8 mouse cellular contexts compared by ENCODE assay signal in genomic region chr9:63399463-63399815, GRCm38 (mm10). TPM values are rescaled to one million over a fixed set of nuclear protein-coding genes. Genes with fewer than 3 reads are reported as not detected.
DNase-seq lines count a peak whose midpoint lies in the region; ATAC-seq and TF ChIP-seq lines count a peak whose summit lies in the region.

No protein-coding gene starts in this region.

- TF ChIP-seq POLR2A in heart, adult 2 months (IDR thresholded peaks at IDR 0.05; ENCODE audit: insufficient read depth, low read depth, low read length), result no peak; the same call in 1 of the 2 replicates
- TF ChIP-seq POLR2A in CH12.LX (IDR thresholded peaks at IDR 0.05; ENCODE audit: low read depth, low read length), result no peak

- 3% methylated on average over 8 of the region's 8 CpGs for WGBS in heart, adult 2 months
- 3% methylated on average over 8 of the region's 8 CpGs for WGBS in forebrain, embryonic 16.5 days
- 7% methylated on average over 8 of the region's 8 CpGs for WGBS in macrophage (ENCODE audit: missing documents)

- H3K36me3 ChIP-seq in heart, adult 2 months (ENCODE audit: control insufficient read depth, insufficient read depth, low read length), result peaks cover 10% of the 10 kb centered on the region
- peaks cover 0 to 3% of the 10 kb centered on the region in 2 experiments for H3K36me3 ChIP-seq in CH12.LX (replicated peaks in 1 of 2; ENCODE audit: control insufficient read depth in 1 of 2, insufficient read depth in 1 of 2, low read length in 1 of 2)
- no peaks in the 10 kb centered on the region for H3K36me3 ChIP-seq in forebrain, embryonic 16.5 days (ENCODE audit: control insufficient read depth, insufficient read depth)
- peaks cover 4% of the 10 kb centered on the region; the same call in 1 of the 2 replicates for H3K36me3 ChIP-seq in macrophage (ENCODE audit: inconsistent target)

- in situ Hi-C loops in CH12.LX (cut with MboI; ENCODE audit: low pct_ligation_motif_present, low pct_unique_long_range_greater_than_20kb, low sequenced_read_pairs), result loop anchor here (25.0 kb wide), 1 partner anchor 587 kb away; the partner anchor contains the start of gene Fem1b

- H3K9me3 ChIP-seq in CH12.LX (replicated peaks; ENCODE audit: low read length), result no peaks in the 10 kb centered on the region
- H3K9me3 ChIP-seq in forebrain, embryonic 16.5 days (ENCODE audit: control insufficient read depth, low read length), result no peaks in the 10 kb centered on the region

- intact Hi-C loops in heart, adult 2 months (cut with DNase I), result loop anchor here (1.0 to 10.0 kb wide), 3 partner anchors 22 to 267 kb away; partner anchors contain the start of genes Aagab, Iqch and Map2k5

- ATAC-seq in forebrain, embryonic 16.5 days, result peak; percentile 55

- peaks cover 6% of the 10 kb centered on the region for H3K4me1 ChIP-seq in heart, adult 2 months (ENCODE audit: control insufficient read depth, insufficient read depth, low read length)
- H3K4me1 ChIP-seq in CH12.LX (ENCODE audit: control insufficient read depth in 1 of 2, insufficient read depth in 2 of 2), result peaks cover 2 to 22% of the 10 kb centered on the region in 2 experiments; a peak in 2 of 4 replicates
- peaks cover 10% of the 10 kb centered on the region for H3K4me1 ChIP-seq in forebrain, embryonic 16.5 days (replicated peaks; ENCODE audit: control insufficient read depth, insufficient read depth, low read length)

- H3K27me3 ChIP-seq in heart, adult 2 months (ENCODE audit: control insufficient read depth, insufficient read depth, low read length), result no peaks in the 10 kb centered on the region
- no peaks in the 10 kb centered on the region for H3K27me3 ChIP-seq in CH12.LX (replicated peaks)
- H3K27me3 ChIP-seq in forebrain, embryonic 16.5 days (replicated peaks; ENCODE audit: control insufficient read depth, insufficient read depth, low read length), result no peaks in the 10 kb centered on the region

- H3K79me2 ChIP-seq in heart, adult 2 months (replicated peaks; ENCODE audit: control insufficient read depth, insufficient read depth, low read length), result no peaks in the 10 kb centered on the region
- no peaks in the 10 kb centered on the region; the same call in none of the 2 replicates for H3K79me2 ChIP-seq in CH12.LX (replicated peaks; ENCODE audit: control insufficient read depth, extremely low read depth, insufficient read depth, poor library complexity, severe bottlenecking)
- peaks cover 40% of the 10 kb centered on the region for H3K79me2 ChIP-seq in macrophage (ENCODE audit: inconsistent target)

- no peak for TF ChIP-seq RAD21 in CH12.LX (IDR thresholded peaks at IDR 0.05; ENCODE audit: low read depth, low read length)

- dilution Hi-C loops in CH12.LX (cut with MboI; ENCODE audit: extremely low pct_ligation_motif_present, extremely low pct_unique_long_range_greater_than_20kb, low sequenced_read_pairs), result no loop called here

- H3K4me2 ChIP-seq in CH12.LX (ENCODE audit: insufficient read depth, low read depth, poor library complexity, severe bottlenecking), result peak overlapping the region; percentile 17; the same call in 1 of the 2 replicates
- peak overlapping the region; percentile 92 for H3K4me2 ChIP-seq in forebrain, embryonic 16.5 days (ENCODE audit: low read length)

- H3K27ac ChIP-seq in heart, adult 2 months, result peak overlapping the region; percentile 93
- H3K27ac ChIP-seq in CH12.LX (ENCODE audit: insufficient read depth, low read depth) (peak overlapping the region; percentile 42), macrophage (peak overlapping the region; percentile 74)
- peak overlapping the region; percentile 28; the same call in 1 of the 2 replicates for H3K27ac ChIP-seq in forebrain, embryonic 16.5 days (ENCODE audit: low read length)

- peak overlapping the region; percentile 77 for H3K4me3 ChIP-seq in heart, adult 2 months
- H3K4me3 ChIP-seq in CH12.LX (replicated peaks in 1 of 3; ENCODE audit: low read depth in 2 of 3, low read length in 2 of 3, poor library complexity in 1 of 3) (peak overlapping the region; percentile 66 to 90 (median 73)), macrophage (ENCODE audit: inconsistent target) (peak overlapping the region; percentile 78)
- peak overlapping the region; percentile 99 for H3K4me3 ChIP-seq in forebrain, embryonic 16.5 days (replicated peaks; ENCODE audit: low read length)

- peak overlapping the region; percentile 70 for H3K9ac ChIP-seq in heart, adult 2 months (ENCODE audit: low read depth, low read length)
- H3K9ac ChIP-seq in CH12.LX (ENCODE audit: insufficient read depth, low read depth), result peak overlapping the region; percentile 53
- peak overlapping the region; percentile 97 for H3K9ac ChIP-seq in forebrain, embryonic 16.5 days (replicated peaks; ENCODE audit: low read depth, low read length)

- no peak for DNase-seq in heart, adult 2 months
- no peak for DNase-seq in heart, adult 11 months
- no peak for DNase-seq in CH12.LX (ENCODE audit: extremely low read depth)
- DNase-seq in thymus, postnatal 0 days (ENCODE audit: low spot score), result no peak
- no peak for DNase-seq in ovary, postnatal 36 days (ENCODE audit: low spot score)
- no peak for DNase-seq in embryo, embryonic 11 days

- TF ChIP-seq EP300 in heart, adult 2 months (IDR thresholded peaks at IDR 0.05; ENCODE audit: insufficient read depth, low read depth, low read length), result no peak
- TF ChIP-seq EP300 in CH12.LX (IDR thresholded peaks at IDR 0.05; ENCODE audit: low read length), result no peak

- no peak for TF ChIP-seq CTCF in heart, adult 2 months (IDR thresholded peaks at IDR 0.05)
- TF ChIP-seq CTCF in CH12.LX (conservative IDR thresholded peaks at IDR 0.05 in 1 of 2, IDR thresholded peaks at IDR 0.05 in 1 of 2; ENCODE audit: low read depth in 2 of 2, low read length in 2 of 2), result no peak

TF ChIP-seq in CH12.LX, 34 proteins besides CTCF, POLR2A, EP300 and RAD21:
- TF ChIP-seq ZNF384 (IDR thresholded peaks at IDR 0.05; ENCODE audit: low read depth, low read length) (no peak), NELFE (IDR thresholded peaks at IDR 0.05; ENCODE audit: low read depth, low read length) (no peak), IRF4 (IDR thresholded peaks at IDR 0.05; ENCODE audit: low read depth, low read length) (no peak), RCOR1 (conservative IDR thresholded peaks at IDR 0.05; ENCODE audit: low read depth, low read length) (no peak), BHLHE40 (IDR thresholded peaks at IDR 0.05; ENCODE audit: low read depth, low read length) (no peak), ZC3H11A (IDR thresholded peaks at IDR 0.05; ENCODE audit: low read depth, low read length) (no peak), NRF1 (IDR thresholded peaks at IDR 0.05; ENCODE audit: low read depth, low read length) (no peak), E2F4 (IDR thresholded peaks at IDR 0.05; ENCODE audit: insufficient replicate concordance, low read depth, low read length) (no peak)

RNA-seq across cellular contexts. Expression of gene 2300009A05Rik, which starts 0.4 kb away (rescaled TPM):
- 10 to 100 TPM; 30.7 to 34.4 TPM for total RNA-seq in heart, adult 2 months (2021)
- polyA plus RNA-seq in heart, adult 2 months (2012; rRNA removed), result 31.2 and 55.5 TPM in 2 replicates
- total RNA-seq in CH12.LX (2012; rRNA removed), result 12.7 and 13.8 TPM in 2 replicates
- 18.4 and 20.4 TPM in 2 replicates for total RNA-seq in CH12.LX (2014; rRNA removed)
- 9.6 and 13.0 TPM in 2 replicates for polyA plus RNA-seq in CH12.LX (2012; ENCODE audit: insufficient read length, low read depth)
- polyA plus RNA-seq in forebrain, embryonic 16.5 days (2015; fragmentation: Nextera tagmentation; extraction: Ambion mirVana), result 61.8 and 63.5 TPM in 2 replicates
- 10 to 100 TPM in 12 of 26 experiments, 1 to 10 TPM in 14; 3.2 to 25.6 (median 9.7) TPM for total RNA-seq in macrophage (2018; cell fraction: chromatin; rRNA removed)
- 10 to 100 TPM; 10.1 to 21.9 (median 16.4) TPM for total RNA-seq in macrophage (2018; cell fraction: cytosol; rRNA removed)
- 10 to 100 TPM in 18 of 26 experiments, 1 to 10 TPM in 8; 5.0 to 39.0 (median 13.1) TPM for total RNA-seq in macrophage (2018; cell fraction: nucleus; rRNA removed)
- polyA plus RNA-seq in macrophage (2018), result 14.8 to 25.1 TPM (median 18.0 TPM) in 3 replicates
- 113 and 119 TPM in 2 replicates for polyA plus RNA-seq in thymus, postnatal 0 days (2015; fragmentation: Nextera tagmentation; extraction: Ambion mirVana)

RNA-seq across cellular contexts. Expression of gene Map2k5, which starts 21.7 kb away (rescaled TPM):
- 10 to 100 TPM; 17.9 to 20.7 TPM for total RNA-seq in heart, adult 2 months (2021)
- polyA plus RNA-seq in heart, adult 2 months (2012; rRNA removed), result 31.8 and 34.2 TPM in 2 replicates
- total RNA-seq in CH12.LX (2012; rRNA removed), result 10.4 and 10.8 TPM in 2 replicates
- 11.2 and 11.7 TPM in 2 replicates for total RNA-seq in CH12.LX (2014; rRNA removed)
- 20.2 and 22.6 TPM in 2 replicates for polyA plus RNA-seq in CH12.LX (2012; ENCODE audit: insufficient read length, low read depth)
- polyA plus RNA-seq in forebrain, embryonic 16.5 days (2015; fragmentation: Nextera tagmentation; extraction: Ambion mirVana), result 39.9 and 45.6 TPM in 2 replicates
- 100 to 1,000 TPM in 21 of 26 experiments, 10 to 100 TPM in 5; 70.6 to 172 (median 121) TPM for total RNA-seq in macrophage (2018; cell fraction: chromatin; rRNA removed)
- 10 to 100 TPM; 17.3 to 32.9 (median 26.1) TPM for total RNA-seq in macrophage (2018; cell fraction: cytosol; rRNA removed)
- 100 to 1,000 TPM in 2 of 26 experiments, 10 to 100 TPM in 24; 32.8 to 121 (median 54.6) TPM for total RNA-seq in macrophage (2018; cell fraction: nucleus; rRNA removed)
- polyA plus RNA-seq in macrophage (2018), result 18.9 to 30.0 TPM (median 22.3 TPM) in 3 replicates
- 42.2 and 47.1 TPM in 2 replicates for polyA plus RNA-seq in thymus, postnatal 0 days (2015; fragmentation: Nextera tagmentation; extraction: Ambion mirVana)

Comparison
In these comparisons a context has a peak if more than half of its experiments do, and no peak if none do; other contexts are left out.
1. H3K27ac ChIP-seq: peak in every context shown above with its lines; median percentile 93 in heart, adult 2 months; 74 in macrophage; 42 in CH12.LX; 28 in forebrain, embryonic 16.5 days.